23 mouse cellular contexts compared by ENCODE assay signal in genomic region chr2:17692926-17693325, GRCm38 (mm10). TPM values are rescaled to one million over a fixed set of nuclear protein-coding genes. Genes with fewer than 3 reads are reported as not detected.
DNase-seq lines count a peak whose midpoint lies in the region; ATAC-seq and TF ChIP-seq lines count a peak whose summit lies in the region.
"Had no signal": no experiment of that assay in that cellular context is flagged by ENCODE, and none has a peak within 500 bp of the region (broad histone marks: within the 10 kb centered on the region; RNA-seq: fewer than 3 reads in every experiment).

No protein-coding gene starts in this region.

- H3K79me2 ChIP-seq in CH12.LX (replicated peaks; ENCODE audit: control insufficient read depth, extremely low read depth, insufficient read depth, poor library complexity, severe bottlenecking): no peaks in the 10 kb centered on the region

- no peak overlapping the region for H3K9ac ChIP-seq in lung, postnatal 0 days (replicated peaks; ENCODE audit: low read depth)
- no peak overlapping the region for H3K9ac ChIP-seq in CH12.LX (ENCODE audit: insufficient read depth, low read depth)
- no peak overlapping the region for H3K9ac ChIP-seq in hindbrain, embryonic 14.5 days
- H3K9ac ChIP-seq: embryonic facial prominence, embryonic 13.5 days; embryonic facial prominence, embryonic 15.5 days; forebrain, embryonic 12.5 days had no signal

- WGBS in lung, postnatal 0 days: 80% methylated on average over 2 of the region's 2 CpGs
- WGBS in hindbrain, embryonic 14.5 days: 64% methylated on average over 2 of the region's 2 CpGs

- H3K4me2 ChIP-seq in lung, postnatal 0 days (replicated peaks; ENCODE audit: low read depth, low read length): no peak overlapping the region
- H3K4me2 ChIP-seq in CH12.LX (ENCODE audit: insufficient read depth, low read depth, poor library complexity, severe bottlenecking): no peak overlapping the region
- H3K4me2 ChIP-seq in hindbrain, embryonic 14.5 days (replicated peaks): no peak overlapping the region
- H3K4me2 ChIP-seq: embryonic facial prominence, embryonic 13.5 days; embryonic facial prominence, embryonic 15.5 days; forebrain, embryonic 12.5 days had no signal

- no peak overlapping the region for H3K27ac ChIP-seq in lung, postnatal 0 days (ENCODE audit: low read length)
- no peak overlapping the region for H3K27ac ChIP-seq in CH12.LX (ENCODE audit: insufficient read depth, low read depth)
- no peak overlapping the region for H3K27ac ChIP-seq in hindbrain, embryonic 14.5 days
- H3K27ac ChIP-seq: embryonic facial prominence, embryonic 13.5 days; embryonic facial prominence, embryonic 15.5 days; forebrain, embryonic 10.5 days; forebrain, embryonic 12.5 days had no signal

- H3K9me3 ChIP-seq in lung, postnatal 0 days (ENCODE audit: low read length): no peaks in the 10 kb centered on the region
- H3K9me3 ChIP-seq in CH12.LX (replicated peaks; ENCODE audit: low read length): no peaks in the 10 kb centered on the region
- H3K9me3 ChIP-seq in hindbrain, embryonic 14.5 days (ENCODE audit: control insufficient read depth, low read length): no peaks in the 10 kb centered on the region
- H3K9me3 ChIP-seq: embryonic facial prominence, embryonic 13.5 days; embryonic facial prominence, embryonic 15.5 days; forebrain, embryonic 10.5 days; forebrain, embryonic 12.5 days had no signal

- TF ChIP-seq RAD21 in CH12.LX (IDR thresholded peaks at IDR 0.05; ENCODE audit: low read depth, low read length): no peak; the same call in 1 of the 2 replicates

- no peak for TF ChIP-seq EP300 in lung, postnatal 0 days (IDR thresholded peaks at IDR 0.05)
- peak; percentile 62 for TF ChIP-seq EP300 in CH12.LX (IDR thresholded peaks at IDR 0.05; ENCODE audit: low read length)

- no peaks in the 10 kb centered on the region for H3K36me3 ChIP-seq in lung, postnatal 0 days (ENCODE audit: insufficient read depth, low read length)
- H3K36me3 ChIP-seq in CH12.LX (replicated peaks in 1 of 2; ENCODE audit: control insufficient read depth in 1 of 2, insufficient read depth in 1 of 2, low read length in 1 of 2): no peaks in the 10 kb centered on the region
- no peaks in the 10 kb centered on the region for H3K36me3 ChIP-seq in hindbrain, embryonic 14.5 days (replicated peaks; ENCODE audit: control insufficient read depth, insufficient read depth)
- H3K36me3 ChIP-seq: embryonic facial prominence, embryonic 13.5 days; embryonic facial prominence, embryonic 15.5 days; forebrain, embryonic 10.5 days; forebrain, embryonic 12.5 days had no signal

- peak; percentile 24 for DNase-seq in lung, postnatal 0 days (ENCODE audit: low spot score)
- DNase-seq in lung, postnatal 4 days: no peak
- DNase-seq in A20 (ENCODE audit: low read depth, low spot score) (peak; percentile 42), CH12.LX (ENCODE audit: extremely low read depth) (peak; percentile 75)
- no peak for DNase-seq in embryo, embryonic 11 days
- no peak for DNase-seq in hindbrain, embryonic 14.5 days (ENCODE audit: low spot score)
- DNase-seq: adrenal gland, adult 2 months; adrenal gland, postnatal 10 days; adrenal gland, postnatal 25 days; B cell, adult 2 months; cerebellum, adult 11-12 months; cerebellum, adult 2 months; cerebellum, adult 9-10 months; cerebellum, postnatal 10 days; cerebellum, postnatal 25 days had no signal

- no peaks in the 10 kb centered on the region for H3K4me1 ChIP-seq in lung, postnatal 0 days (ENCODE audit: insufficient read depth, low read depth, low read length)
- H3K4me1 ChIP-seq in CH12.LX (ENCODE audit: control insufficient read depth in 1 of 2, insufficient read depth in 2 of 2): peaks cover 0 to 14% of the 10 kb centered on the region in 2 experiments; a peak in 3 of 4 replicates
- no peaks in the 10 kb centered on the region for H3K4me1 ChIP-seq in hindbrain, embryonic 14.5 days (replicated peaks; ENCODE audit: control insufficient read depth, insufficient read depth, low read length)
- H3K4me1 ChIP-seq: embryonic facial prominence, embryonic 15.5 days; forebrain, embryonic 12.5 days had no signal

- no peaks in the 10 kb centered on the region for H3K27me3 ChIP-seq in lung, postnatal 0 days (replicated peaks; ENCODE audit: insufficient read depth, low read length)
- no peaks in the 10 kb centered on the region for H3K27me3 ChIP-seq in CH12.LX (replicated peaks)
- no peaks in the 10 kb centered on the region for H3K27me3 ChIP-seq in hindbrain, embryonic 14.5 days (ENCODE audit: control insufficient read depth, insufficient read depth, low read length)
- H3K27me3 ChIP-seq: embryonic facial prominence, embryonic 13.5 days; embryonic facial prominence, embryonic 15.5 days; forebrain, embryonic 12.5 days had no signal

- in situ Hi-C loops in CH12.LX (cut with MboI; ENCODE audit: low pct_ligation_motif_present, low pct_unique_long_range_greater_than_20kb, low sequenced_read_pairs): no loop called here

- TF ChIP-seq CTCF in lung, postnatal 0 days (IDR thresholded peaks at IDR 0.05): no peak
- TF ChIP-seq CTCF in CH12.LX (conservative IDR thresholded peaks at IDR 0.05 in 1 of 2, IDR thresholded peaks at IDR 0.05 in 1 of 2; ENCODE audit: low read depth in 2 of 2, low read length in 2 of 2): no peak

- no peak overlapping the region for H3K4me3 ChIP-seq in lung, postnatal 0 days (ENCODE audit: low read depth, low read length)
- H3K4me3 ChIP-seq in CH12.LX (replicated peaks in 1 of 3; ENCODE audit: low read depth in 2 of 3, low read length in 2 of 3, poor library complexity in 1 of 3): no peak overlapping the region
- no peak overlapping the region for H3K4me3 ChIP-seq in hindbrain, embryonic 14.5 days (replicated peaks; ENCODE audit: low read length)
- H3K4me3 ChIP-seq: embryonic facial prominence, embryonic 13.5 days; embryonic facial prominence, embryonic 15.5 days; erythroblast, embryonic 14.5 days; forebrain, embryonic 10.5 days; forebrain, embryonic 12.5 days had no signal

- TF ChIP-seq POLR2A in CH12.LX (IDR thresholded peaks at IDR 0.05; ENCODE audit: low read depth, low read length): no peak

- dilution Hi-C loops in CH12.LX (cut with MboI; ENCODE audit: extremely low pct_ligation_motif_present, extremely low pct_unique_long_range_greater_than_20kb, low sequenced_read_pairs): no loop called here

- ATAC-seq in lung, postnatal 0 days: peak; percentile 30; the same call in 1 of the 2 replicates
- ATAC-seq in hindbrain, embryonic 14.5 days (ENCODE audit: low FRiP score): no peak
- ATAC-seq: CD4-positive, CD25-positive, alpha-beta regulatory T cell, adult 4 months; forebrain, embryonic 14.5 days; forebrain, embryonic 16.5 days had no signal

TF ChIP-seq in CH12.LX, 34 proteins besides CTCF, POLR2A, EP300 and RAD21:
- TF ChIP-seq IRF4 (IDR thresholded peaks at IDR 0.05; ENCODE audit: low read depth, low read length) (peak; percentile 70), UBTF (IDR thresholded peaks at IDR 0.05; ENCODE audit: low read depth, low read length) (no peak), MEF2A (IDR thresholded peaks at IDR 0.05; ENCODE audit: borderline replicate concordance, low read depth, low read length) (peak; percentile 27; the same call in 1 of the 2 replicates)
TF ChIP-seq in CH12.LX: peak in this region for 2.

RNA-seq across cellular contexts. Expression of gene Nebl, which starts 38.3 kb away (rescaled TPM):
- 41.0 and 44.6 TPM in 2 replicates for polyA plus RNA-seq in lung, postnatal 0 days (2015; fragmentation: Nextera tagmentation; extraction: Ambion mirVana)
- total RNA-seq in CH12.LX (2012; rRNA removed) (12.6 and 15.9 TPM in 2 replicates), CH12.LX (2014; rRNA removed) (113 and 131 TPM in 2 replicates)
- polyA plus RNA-seq in CH12.LX (2012; ENCODE audit: insufficient read length, low read depth): 46.4 and 53.4 TPM in 2 replicates
- polyA plus RNA-seq in hindbrain, embryonic 14.5 days (2014; fragmentation: Nextera tagmentation; extraction: Ambion mirVana): 11.1 and 12.9 TPM in 2 replicates

Comparison
In these comparisons a context has a peak if more than half of its experiments do, and no peak if none do; other contexts are left out.
1. DNase-seq: peak in lung, postnatal 0 days (single experiment), A20 (single experiment) and CH12.LX (single experiment); none in lung, postnatal 4 days (0 of 2), embryo, embryonic 11 days (single experiment) and hindbrain, embryonic 14.5 days (single experiment).